Mouse (Mus musculus) liver, embryonic 14.5 days (tissue): ENCODE results near the gene Rasgrp2.

Experiments used
- CTCF ChIP-seq: IDR thresholded peaks from 2 replicates; pipeline ENCODE4 v1.5.1; 2016; ENCODE audit warnings: antibody characterized with exemption, low read depth, control low read depth
- EP300 ChIP-seq: IDR thresholded peaks from 2 replicates; pipeline ENCODE4 v1.6.1; 2016; ENCODE audit warnings: antibody characterized with exemption, low read depth

DNA sequence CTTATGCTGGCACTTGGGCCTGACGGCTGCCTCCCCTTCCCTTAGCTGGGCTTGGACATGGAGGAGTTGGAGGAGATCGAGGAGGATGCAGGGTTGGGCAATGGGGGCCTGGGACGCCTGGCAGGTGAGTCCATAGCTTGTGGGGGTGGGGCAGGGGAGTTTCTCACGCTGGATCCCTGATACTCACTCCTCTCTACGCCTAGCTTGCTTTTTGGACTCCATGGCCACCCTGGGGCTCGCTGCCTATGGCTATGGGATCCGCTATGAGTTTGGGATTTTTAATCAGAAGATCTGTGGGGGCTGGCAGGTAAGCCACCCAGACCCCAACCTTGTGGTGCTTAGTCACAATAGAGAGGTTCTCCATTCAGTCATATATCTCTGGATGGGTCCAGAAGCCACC, 13.3 kb upstream of the Rasgrp2 start:
- TF ChIP-seq CTCF (no peak), EP300 (no peak)
